Mouse (Mus musculus): ENCODE data around the gene Acrv1. TPM values are rescaled to one million over a fixed set of nuclear protein-coding genes. Genes with fewer than 3 reads are reported as not detected.

Gene Acrv1
- polyA plus RNA-seq (2017; shearing (Covaris generic)) = not detected

DNA sequence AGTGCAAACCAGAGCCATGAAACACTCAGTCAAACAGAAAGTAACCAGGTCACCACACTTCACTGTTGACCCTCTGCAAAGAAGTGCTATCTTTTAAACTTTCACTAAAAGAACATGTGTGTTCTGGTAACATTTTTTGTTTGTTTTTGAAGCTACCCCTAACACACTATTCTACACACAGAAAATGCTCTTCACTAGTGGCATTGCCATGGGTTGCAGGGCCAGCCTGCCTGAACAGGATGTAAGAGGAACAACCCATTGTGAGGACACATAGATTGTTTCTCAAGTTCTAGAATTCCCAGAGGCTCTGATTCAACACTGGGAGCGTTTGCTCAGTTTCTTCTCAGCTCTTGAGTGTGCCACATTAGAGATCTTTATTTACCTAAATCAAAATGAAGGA, at the start of gene Acrv1:
Gene Acrv1, plus strand, starts transcription at position 301 of the 400 bp plus-strand sequence.

DNA sequence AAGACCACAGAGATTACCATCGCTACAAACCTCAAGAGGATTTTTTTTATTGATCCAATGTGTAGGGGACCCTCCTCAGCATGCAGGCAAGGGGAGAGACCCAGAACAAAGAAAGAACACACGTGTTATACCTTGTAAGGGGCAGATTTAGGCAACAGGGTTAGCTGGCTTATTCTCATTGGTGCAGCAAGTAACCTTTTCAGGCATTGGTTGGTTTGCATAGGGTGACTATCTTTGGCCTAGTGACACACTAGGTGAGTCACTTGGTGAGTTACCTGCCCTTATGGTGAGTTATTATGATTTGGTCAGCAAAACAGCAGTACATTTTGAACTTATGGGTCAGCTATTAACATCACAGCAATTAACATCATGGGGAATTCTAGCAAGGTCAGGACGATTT, 49.7 kb upstream of the Acrv1 start, which contains the start of gene A630095E13Rik:
Gene A630095E13Rik, minus strand, starts transcription at position 101 of the 400 bp plus-strand sequence.

DNA sequence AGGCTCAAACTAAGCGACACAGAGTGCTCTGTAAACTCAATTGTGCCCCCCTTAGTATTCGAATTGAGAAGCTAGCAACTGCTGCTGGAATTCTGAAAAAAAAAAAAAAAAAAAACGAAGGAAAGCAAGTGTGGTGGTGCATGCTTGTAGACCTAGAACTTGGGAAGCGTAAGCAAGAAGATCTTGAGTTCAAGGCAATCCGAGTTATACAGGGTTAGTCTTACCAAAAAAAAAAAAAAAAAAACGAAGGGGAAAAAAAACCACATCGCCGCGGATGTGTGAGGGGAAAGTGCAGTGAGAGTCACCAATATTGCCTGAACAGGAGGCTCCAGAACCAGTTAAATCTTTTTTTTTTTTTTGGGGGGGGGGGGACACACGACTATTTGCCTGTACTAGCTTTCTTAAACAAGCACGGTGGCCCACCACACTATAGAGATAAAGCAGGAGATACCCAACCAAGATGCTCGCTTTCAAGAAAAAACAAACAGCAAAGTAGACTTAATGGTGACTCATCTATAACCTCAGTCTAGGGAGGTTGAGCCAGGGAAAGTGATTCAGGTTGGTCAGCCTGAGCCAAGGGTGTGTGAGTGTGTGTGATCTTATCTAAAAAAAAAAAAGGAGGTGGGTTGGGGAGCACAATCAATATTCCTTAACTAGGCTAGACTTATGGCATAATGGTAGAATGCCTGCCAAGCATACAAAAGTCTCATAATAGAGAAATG, 34.2 kb downstream of the Acrv1 start, which contains the start of gene Chek1:
Gene Chek1, minus strand, starts transcription at position 32 of the 722 bp plus-strand sequence.

Other genes starting within 250 kb of the Acrv1 start
- not detected for gene Gm9513, start 217.6 kb upstream of the Acrv1 start, polyA plus RNA-seq (2017; shearing (Covaris generic))
- gene Gm5615, start 151.3 kb upstream of the Acrv1 start, polyA plus RNA-seq (2017; shearing (Covaris generic)) = not detected
- gene Gm17689, start 110.6 kb upstream of the Acrv1 start, polyA plus RNA-seq (2017; shearing (Covaris generic)) = not detected
- not detected for gene A630095E13Rik, start 49.8 kb upstream of the Acrv1 start, polyA plus RNA-seq (2017; shearing (Covaris generic))
- gene Chek1, start 33.8 kb downstream of the Acrv1 start, polyA plus RNA-seq (2017; shearing (Covaris generic)) = 3.0 TPM
- gene Stt3a, start 74.5 kb downstream of the Acrv1 start, polyA plus RNA-seq (2017; shearing (Covaris generic)) = 161 TPM
- gene Ei24, start 104.2 kb downstream of the Acrv1 start, polyA plus RNA-seq (2017; shearing (Covaris generic)) = 60.7 TPM
- gene Fez1, start 128.6 kb downstream of the Acrv1 start, polyA plus RNA-seq (2017; shearing (Covaris generic)) = not detected